Mouse (Mus musculus): ENCODE results near the gene Gm4181.
"Not testable (repeated sequence)": the region's sequence is repeated elsewhere in the genome, so short reads cannot be mapped to it uniquely, and the experiment has no call there.

Gm4181 gene

DNA sequence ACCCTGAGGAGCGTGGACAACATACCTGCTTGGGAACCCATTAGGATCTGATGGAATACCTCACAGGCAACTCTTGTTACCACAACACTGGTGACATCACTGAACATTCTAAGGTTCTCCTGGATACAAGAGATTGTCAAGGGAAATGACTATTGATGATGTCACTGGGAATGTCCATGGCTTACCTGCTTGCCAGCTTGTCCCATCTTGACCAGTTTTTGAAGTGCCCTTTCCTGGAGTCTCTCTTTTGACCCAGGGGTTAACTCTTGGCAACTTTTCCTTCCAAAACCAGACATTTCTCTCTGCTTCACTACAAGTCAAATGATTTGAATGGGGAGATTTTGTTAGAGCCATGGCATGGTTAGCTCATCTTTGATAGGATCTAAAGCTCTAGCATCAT is at the start of gene Gm4181:
TSS of gene Gm4181 (minus strand) at position 101 of the 400 bp plus-strand sequence.
- in situ Hi-C loops (cut with MboI, MseI), result not testable (repeated sequence)

DNA sequence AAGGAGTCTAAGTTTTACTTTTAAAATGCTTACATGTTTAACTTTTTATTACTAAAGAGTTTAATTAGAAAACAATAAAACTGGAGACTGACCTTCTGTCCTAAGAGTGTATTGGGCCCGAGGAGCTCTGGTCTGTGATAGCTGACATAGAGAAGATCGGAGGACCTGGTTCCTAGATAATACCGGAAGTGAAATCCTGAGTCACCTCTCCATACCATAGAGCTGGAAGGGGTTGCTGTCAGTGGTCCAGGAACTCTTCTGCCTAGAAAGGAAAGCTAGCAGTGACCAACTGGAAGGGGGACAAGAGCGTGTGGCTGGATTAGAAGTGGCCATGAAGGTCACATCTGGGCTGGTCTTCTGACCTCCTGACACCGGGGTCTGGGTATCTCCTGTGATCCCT is 41.8 kb upstream of the Gm4181 start:
- in situ Hi-C loops (cut with MboI, MseI), result no loop called here

GRCm38 (mm10) chr14:51632426-51632825 is 3.0 kb downstream of the Gm4181 start:
- in situ Hi-C loops (cut with MboI, MseI), result not testable (repeated sequence)

DNA sequence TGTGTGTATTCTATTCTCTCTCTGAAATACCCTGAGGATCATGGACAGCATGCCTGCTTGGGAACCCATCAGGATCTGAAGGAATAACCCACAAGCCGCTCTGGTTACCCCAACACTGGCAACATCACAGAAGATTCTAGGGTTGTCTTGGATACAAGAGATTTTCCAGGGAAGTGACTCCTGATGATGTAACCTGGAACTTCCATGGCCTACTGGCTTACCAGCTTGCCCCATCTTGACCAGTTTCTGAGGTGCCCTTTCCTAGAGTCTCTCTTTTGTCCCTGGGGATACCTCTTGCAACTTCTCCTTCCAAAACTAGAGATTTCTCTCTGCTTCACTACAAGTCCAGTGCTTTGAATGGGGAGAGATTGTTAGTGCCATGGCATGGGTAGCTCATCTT is 24.3 kb downstream of the Gm4181 start, which contains the start of gene Gm17078:
TSS of gene Gm17078 (minus strand) at position 101 of the 400 bp plus-strand sequence.
- in situ Hi-C loops (cut with MboI, MseI), result no loop called here

DNA sequence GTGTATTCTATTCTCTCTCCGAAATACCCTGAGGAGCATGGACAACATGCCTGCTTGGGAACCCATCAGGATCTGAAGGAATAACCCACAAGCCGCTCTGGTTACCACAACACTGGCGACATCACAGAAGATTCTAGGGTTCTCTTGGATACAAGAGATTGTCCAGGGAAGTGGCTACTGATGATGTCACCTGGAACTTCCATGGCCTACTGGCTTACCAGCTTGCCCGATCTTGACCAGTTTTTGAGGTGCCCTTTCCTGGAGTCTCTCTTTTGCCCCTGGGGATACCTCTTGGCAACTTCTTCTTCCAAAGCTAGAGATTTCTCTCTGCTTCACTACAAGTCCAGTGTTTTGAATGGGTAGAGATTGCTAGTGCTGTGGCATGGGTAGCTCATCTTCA is 43.4 kb downstream of the Gm4181 start, which contains the start of gene Gm17174:
TSS of gene Gm17174 (minus strand) at position 101 of the 400 bp plus-strand sequence.
- in situ Hi-C loops (cut with MboI, MseI), result not testable (repeated sequence)
